Mouse (Mus musculus) thymus, postnatal 0 days (tissue): ENCODE results near the gene Epha2. TPM values are rescaled to one million over a fixed set of nuclear protein-coding genes. Genes with fewer than 3 reads are reported as not detected.

ENCODE experiments used
- DNase-seq: peaks from one replicate; pipeline ENCODE4 v3.0.0-alpha.2; 2015; ENCODE audit warnings: low spot score
- polyA plus RNA-seq: library from polyadenylated mRNA; unstranded; fragments of >200 nt; fragmentation: Nextera tagmentation; extraction: Ambion mirVana; gene quantifications from 2 replicates; pipeline ENCODE4 v1.2.1, GENCODE M21; 2015

Gene Epha2
- polyA plus RNA-seq, 1 experiment from 2014 or later, result 0.55 TPM

DNA sequence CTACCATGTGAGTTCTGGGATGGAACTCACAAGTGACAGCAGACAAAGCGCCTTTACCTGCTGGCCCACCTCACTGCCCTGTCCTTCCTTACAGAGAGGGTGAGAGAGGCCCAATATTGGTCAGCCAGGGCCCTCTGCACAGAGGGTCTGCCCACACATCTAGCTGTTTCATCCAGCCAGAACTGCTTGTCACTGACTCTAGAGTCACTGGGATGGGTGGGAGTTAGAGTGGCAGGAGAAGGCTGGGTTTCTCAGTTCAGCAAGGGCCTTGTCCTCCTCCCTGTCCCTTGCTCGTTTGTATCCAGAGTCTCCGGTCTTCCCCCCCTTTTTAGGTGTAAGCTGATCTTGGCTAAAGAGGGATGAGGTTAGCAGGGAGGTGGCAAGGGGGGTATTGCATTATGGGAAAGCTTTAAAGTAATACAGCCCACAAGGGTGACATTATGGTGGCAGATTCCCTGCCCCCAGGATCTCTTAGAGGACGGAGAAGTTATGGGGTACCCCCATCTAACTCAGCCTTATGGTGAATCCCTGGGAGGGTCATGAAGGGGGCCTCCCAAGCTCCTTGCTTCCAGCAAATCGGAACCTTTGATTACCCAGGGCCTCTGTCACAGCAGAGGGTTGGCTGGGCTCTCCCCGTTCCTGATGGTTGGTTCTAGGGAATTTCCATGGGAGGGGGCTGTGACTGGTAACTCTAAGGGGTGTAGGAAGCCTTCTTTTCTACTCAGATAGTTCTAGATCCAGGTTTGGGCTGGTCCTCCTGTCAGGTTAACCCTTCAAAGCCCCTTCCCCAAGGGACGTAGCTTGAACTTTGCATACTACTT is 2.6 kb downstream of the Epha2 start:
- DNase-seq, result no peak

DNA sequence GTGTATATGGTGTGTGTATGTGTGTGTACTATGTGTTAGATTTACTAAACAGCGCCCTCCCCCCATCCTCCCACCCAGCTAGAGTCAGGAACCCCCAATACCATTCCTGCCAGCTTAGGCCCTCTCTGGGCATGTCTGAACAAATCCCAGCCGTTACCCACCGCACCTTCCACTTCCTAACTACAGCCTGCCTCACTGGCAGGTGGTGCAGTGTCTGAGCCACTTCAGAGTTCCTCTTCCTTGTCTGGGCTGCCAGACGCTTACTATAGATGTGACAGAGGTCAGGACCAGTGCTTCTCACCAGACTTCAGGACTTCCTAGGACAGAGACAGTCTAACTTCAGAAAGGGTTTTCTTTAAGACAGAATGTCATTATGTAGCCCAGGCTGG is 3.2 kb downstream of the Epha2 start:
- DNase-seq, result no peak

DNA sequence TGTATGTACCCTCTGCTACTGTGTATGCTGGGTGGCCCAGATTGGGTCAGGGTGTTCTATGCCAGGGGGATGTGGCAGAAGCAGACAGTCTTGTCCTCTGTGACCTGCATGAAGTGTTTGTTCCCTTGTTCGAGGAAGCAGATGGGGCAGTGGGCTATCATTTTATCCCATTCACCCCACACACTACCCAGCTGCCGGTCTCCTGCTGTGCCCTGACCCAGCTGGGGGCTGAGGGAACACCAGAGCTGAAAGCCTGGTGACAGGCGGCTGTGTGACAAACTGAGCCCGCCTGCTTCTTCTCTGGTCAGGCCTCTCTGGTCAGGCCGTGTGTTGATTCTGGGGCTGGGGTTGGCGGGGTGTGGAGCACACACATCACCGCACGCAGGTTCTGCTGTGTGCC is 5.0 kb downstream of the Epha2 start:
- DNase-seq, result no peak

DNA sequence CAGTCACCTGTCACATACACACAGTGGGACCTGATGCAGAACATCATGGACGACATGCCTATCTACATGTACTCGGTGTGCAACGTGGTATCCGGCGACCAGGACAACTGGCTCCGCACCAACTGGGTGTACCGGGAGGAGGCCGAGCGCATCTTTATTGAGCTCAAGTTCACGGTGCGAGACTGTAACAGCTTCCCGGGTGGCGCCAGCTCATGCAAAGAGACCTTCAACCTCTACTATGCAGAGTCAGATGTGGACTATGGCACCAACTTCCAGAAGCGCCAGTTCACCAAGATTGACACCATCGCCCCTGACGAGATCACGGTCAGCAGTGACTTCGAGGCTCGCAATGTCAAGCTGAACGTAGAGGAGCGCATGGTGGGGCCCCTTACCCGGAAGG is 7.3 kb downstream of the Epha2 start:
- DNase-seq, result no peak

DNA sequence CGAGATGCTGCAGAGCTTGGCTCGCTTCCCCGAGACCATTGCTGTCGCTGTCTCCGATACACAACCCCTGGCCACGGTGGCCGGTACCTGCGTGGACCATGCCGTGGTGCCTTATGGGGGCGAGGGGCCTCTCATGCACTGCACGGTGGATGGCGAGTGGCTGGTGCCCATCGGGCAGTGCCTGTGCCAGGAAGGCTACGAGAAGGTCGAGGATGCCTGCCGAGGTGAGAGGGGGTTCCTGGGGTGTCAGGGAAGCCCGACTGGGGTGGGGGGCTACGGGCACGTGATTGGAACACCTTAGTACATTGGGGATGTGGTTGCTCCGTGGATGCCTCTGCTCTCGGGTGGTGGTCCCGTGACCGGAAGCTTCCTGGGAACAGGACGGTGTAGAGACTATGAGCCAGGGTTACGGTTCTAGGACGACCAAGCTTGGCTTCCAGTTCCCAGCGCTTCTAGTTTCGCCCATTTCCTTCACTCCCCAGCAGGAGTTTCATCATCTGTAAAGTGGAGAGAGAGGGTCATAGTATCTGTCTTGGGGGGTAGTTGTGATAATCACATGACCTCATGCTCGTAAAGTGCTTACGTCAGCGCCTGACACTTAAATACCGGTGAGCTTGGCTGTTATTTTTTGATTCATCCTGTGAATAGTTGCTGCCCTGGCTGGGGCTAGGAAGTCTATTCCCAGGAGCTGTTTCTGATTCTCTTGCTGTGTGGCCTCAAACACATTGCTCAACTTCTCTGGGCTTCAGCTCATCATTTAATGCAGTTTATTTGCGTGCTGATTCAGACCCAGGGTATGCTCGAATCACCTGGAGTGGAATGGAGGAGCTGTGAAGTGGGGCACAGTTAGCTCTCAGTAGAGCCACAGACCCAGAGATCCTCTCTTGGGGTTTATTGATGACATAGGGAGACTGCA is 8.1 kb downstream of the Epha2 start:
- DNase-seq, result no peak

DNA sequence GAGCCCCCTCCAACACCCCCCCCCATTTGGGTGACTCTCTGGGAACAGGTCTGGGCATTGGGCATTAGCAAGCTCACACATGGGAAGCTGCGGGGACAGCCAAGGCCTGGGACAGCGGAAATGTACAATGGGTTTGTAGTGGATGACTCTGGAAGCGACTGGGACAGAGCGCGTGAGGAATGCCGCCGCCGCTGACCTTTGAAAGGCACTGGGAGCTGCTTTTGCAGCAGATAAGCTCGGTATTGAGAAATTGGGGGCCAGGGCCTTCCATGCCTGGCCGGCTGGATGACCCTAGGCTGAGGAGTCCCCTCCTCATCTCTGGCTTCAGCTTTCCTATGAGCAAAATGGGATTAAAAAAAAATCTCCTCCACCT is 8.7 kb downstream of the Epha2 start:
- no peak for DNase-seq

DNA sequence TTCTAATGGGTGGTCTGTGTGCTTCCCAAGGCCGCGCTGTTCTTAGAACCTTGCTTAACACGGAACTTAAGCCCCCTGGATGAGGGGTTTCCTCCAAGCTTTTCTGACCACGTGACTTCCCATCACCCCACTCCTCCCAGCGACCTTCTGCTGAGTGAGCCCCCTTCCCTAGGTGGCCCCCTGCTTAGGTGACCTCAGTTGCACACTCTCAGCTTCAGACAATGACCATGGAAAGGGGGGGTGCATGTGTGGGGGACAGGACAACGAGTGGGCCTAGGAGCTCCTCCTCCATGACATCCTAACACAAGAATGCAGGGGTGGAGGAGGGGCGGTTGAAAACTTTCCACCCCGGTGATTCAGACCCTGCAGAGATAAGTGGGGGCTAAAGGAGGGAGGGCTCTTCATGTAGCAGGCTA is 9.2 kb downstream of the Epha2 start:
- no peak for DNase-seq

DNA sequence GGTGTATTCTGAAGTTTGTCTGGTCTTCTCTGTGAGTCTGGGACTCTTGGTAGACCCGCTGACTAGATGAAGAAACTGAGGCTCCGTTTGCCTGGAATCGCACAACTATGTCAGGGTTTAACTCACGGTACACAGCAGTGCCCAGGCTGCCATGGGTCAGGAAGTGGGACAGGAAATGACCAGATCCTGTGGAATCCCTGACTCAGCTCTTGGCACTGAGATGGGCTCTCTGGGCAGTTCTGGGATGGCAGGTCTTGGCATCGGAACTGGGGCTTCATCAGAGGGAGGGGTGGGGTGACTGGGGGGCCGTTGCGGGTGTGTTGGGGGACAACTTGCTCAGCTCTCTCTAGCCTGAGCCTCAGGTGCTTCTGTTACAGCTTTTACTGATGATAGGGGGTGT is 10.0 kb downstream of the Epha2 start:
- DNase-seq, result no peak

DNA sequence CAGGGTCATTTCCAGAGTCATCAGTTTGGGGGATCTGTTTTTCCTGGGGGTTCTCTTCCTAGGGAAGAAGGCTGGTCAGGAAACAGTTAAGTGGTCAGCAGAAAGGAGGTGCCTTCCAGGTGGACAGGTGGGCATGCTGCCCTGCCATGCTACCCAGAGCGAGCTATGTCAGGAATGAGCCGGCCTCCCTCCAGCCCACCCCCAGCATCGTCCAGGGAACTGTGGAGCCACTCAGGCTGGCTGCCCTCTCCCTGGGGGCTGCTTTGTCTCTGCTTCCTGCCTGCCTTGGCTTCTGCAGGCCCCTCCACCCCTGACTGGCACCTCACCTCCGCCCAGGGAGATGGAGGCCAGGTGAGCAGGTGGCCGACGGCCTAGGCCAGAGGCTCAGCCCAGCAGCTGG is 10.5 kb downstream of the Epha2 start:
- DNase-seq, result no peak

DNA sequence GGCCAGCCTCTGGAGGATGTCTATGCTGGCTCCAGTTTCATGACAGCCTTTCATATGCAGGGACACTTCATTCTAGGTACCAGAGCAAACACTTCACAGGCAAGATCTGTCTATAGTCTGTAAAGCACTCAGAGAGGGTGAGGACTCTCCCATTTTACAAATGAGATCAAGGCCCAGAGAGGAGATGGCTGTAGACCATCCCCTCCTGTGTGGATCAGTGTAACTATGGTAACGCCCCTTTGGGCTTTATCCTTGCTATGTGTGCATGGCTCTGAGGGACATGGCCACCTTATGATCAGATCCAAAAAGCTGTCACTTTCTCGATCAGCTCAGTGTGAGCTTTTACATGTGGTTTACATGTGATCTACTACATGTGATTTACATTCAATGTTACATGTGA is 10.9 kb downstream of the Epha2 start:
- DNase-seq, result no peak

DNA sequence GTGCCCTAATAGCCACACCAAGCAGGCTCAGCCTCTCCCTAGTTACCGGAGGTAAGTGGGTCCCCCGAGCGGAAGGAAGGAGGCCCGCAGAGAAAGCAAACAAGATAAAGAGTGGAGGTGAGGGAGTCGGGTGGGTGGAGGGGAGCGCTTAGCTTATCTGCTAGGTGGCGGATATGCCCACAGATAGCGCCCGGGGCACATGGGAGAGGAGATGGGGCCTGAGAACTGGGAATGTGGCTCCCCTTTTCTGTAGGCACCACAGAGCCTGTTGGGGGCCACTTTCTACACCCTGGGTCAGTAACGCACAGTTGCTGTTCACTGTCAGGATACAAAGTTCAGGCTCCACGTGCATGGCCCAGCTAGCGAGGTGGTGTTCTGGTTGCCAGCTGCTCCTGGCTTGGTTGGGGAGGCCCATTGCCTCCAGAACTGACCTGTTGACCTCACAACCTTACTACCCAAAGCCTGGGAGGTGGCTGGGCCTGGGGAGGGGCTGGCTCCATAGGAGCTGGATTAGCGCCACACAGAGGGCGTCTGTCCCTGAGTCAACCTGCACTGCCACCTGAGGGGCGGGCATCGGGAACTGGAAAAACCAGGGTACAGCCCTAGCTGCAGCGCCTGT is 11.6 kb downstream of the Epha2 start:
- DNase-seq, result no peak

DNA sequence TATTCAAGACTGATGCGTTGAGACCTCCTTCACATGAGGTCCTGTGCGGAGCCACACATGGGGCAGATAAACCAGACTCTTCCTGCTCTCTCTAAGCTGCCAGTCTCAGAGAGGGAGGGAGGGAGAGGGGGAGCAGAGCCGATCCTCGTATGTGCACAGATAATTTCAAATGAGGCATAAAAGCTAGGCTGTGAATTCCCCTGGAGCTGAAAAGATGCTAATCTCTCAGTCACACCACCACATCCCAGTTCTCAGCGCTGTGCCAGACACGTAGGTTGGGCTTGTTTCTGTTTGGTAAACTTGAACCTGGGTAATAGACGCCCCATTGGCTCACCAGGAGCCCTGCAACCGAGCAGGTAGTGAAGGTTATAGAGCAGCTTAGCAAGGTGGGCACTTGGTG is 12.4 kb downstream of the Epha2 start:
- DNase-seq, result no peak

DNA sequence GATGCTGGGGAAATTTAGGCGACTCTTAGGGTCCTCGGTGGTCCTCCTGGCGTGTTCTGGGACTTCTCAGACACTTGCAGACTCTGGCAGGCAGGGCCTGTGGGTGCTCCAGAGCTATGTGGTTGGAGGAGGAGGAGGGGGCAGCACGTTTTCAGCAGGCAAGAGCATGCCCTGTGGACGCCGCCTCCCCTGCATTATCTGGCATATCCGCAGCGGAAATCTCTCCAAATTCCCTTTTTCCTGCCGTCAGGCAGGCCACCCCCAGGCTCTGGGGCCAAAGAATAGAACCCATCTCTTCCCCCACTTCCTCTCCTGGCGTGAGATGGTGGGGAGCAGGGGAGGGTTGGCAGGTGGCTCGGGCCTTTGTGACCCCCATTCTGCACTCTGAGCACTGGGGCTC is 12.9 kb downstream of the Epha2 start:
- no peak for DNase-seq

DNA sequence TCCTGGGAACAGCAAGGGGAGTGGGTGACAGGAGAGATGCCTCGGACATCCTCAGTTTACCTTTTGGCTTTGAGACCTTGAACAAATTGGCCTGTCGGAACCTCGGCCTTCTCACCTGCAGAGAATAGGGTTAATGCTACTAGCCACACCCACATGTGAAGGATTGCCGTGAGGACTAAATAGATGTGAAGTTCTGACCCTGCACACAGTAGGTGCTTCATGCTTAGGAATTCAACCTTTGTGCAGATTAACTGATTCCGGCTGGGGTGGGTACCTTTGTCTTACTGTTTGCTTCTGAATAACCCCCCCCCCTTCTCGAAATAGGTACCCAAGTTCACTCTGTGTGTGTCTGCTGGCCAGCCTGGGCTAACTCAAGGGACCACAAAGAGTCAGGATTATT is 13.7 kb downstream of the Epha2 start:
- no peak for DNase-seq

DNA sequence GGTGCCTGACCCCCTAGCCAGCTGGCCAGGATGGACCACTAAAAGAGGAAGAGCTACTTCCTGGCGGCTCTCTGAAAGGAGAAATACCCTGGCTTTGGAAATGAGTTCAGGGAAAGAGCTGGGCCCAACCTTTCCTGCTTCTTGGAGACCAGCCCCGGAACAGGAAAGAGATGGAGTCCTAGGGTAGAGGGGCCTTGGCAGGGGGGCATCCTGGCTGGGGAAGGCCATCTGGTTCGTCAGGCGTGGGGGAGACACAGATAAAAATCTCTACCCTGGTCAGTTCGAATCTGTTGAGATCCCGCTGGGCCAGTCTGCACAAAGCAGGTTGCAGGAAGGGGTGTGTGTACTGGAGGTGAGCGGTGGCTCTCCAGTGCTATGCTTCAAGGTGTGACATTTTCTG is 15.0 kb downstream of the Epha2 start:
- DNase-seq, result no peak

DNA sequence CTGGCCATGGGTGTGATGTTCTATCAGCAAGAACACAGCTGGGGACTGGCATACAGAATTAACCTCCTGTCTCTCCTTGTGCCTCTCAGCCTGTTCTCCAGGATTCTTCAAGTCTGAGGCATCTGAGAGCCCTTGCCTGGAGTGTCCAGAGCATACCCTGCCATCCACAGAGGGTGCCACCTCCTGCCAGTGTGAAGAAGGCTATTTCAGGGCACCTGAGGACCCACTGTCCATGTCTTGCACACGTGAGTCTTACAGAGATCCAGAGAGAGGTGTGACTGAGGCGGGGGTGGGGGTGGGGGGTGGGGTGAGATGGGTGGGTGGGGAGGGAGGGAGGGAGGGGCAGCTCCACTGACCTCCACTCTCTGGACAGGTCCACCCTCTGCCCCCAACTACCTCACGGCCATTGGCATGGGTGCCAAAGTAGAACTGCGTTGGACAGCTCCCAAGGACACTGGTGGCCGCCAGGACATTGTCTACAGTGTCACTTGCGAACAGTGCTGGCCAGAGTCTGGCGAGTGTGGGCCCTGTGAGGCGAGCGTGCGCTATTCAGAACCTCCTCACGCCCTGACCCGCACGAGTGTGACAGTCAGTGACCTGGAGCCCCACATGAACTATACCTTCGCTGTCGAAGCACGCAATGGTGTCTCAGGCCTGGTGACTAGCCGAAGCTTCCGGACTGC is 15.6 kb downstream of the Epha2 start:
- no peak for DNase-seq

DNA sequence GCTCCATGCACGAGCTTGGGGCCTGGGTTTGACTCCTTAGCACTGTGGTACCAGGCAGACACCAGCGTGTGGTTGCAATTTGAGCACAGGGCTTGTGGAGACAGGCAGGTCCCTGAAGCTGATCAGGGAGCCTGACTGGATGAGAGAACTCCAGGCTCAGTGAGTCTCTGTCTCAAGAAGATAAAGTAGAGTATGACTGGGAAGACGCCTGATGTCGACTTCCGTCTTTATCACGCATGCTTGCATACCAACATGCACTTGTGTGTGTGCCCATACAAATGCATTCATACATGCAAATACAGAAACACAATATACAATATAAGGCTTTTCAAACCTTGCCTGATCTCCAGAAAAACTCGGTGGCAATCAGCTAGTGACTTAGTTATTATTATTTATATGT is 16.9 kb downstream of the Epha2 start:
- DNase-seq, result no peak

DNA sequence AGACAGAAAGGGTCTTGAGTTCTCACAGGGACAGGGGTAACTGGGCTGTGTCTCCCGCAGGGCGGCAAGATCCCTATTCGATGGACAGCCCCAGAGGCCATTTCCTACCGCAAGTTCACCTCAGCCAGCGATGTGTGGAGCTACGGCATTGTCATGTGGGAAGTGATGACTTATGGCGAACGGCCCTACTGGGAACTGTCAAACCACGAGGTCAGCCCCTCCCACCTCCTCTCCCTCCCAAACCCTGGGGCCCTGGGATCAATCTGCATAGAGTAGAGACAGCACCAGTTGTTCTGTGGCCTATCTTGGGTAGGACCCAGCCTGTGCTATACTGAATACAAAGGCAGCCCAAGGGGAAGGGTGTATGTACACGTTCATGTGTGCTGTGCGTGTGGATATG is 21.5 kb downstream of the Epha2 start:
- DNase-seq, result no peak

DNA sequence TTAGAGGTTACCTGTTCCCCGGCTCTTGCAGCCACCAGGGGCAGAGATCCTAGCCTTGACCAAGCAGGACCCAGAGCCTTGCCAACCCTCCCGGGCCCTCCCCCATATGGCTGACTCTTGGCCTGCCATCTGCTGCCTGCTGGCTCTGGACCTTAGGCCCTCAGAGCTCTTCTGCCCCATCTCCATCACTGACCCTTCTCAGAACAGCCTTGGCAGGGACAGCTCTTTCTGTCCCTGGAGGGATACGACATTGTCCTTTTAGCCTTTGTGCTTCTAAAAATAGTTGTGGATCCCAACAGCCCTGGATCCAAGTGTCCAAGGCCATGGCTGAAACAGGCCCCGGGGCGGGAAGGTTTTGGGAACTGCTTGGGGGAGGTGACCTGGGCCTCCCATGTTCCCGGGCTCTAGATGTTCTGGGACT is 23.7 kb downstream of the Epha2 start:
- no peak for DNase-seq

DNA sequence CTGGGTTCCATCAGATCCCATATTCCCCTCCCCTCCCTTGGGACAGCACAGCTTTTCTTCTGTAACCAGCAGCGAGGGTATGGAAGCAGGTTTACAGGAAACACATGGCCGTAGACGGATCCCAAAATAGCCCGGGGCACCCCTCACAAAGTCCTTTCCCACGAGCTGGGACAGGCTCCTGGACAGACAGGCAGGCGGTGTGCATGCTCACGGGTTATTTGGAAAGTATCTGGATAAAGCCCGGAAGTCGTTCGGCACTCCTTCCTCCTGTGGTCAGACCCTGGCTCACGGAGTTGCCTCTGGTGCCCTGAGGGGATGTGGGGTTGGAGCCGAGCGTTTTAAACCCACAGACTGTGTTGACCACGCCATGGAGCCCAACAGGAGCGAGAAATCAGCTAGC is 24.6 kb downstream of the Epha2 start:
- DNase-seq, result no peak

DNA sequence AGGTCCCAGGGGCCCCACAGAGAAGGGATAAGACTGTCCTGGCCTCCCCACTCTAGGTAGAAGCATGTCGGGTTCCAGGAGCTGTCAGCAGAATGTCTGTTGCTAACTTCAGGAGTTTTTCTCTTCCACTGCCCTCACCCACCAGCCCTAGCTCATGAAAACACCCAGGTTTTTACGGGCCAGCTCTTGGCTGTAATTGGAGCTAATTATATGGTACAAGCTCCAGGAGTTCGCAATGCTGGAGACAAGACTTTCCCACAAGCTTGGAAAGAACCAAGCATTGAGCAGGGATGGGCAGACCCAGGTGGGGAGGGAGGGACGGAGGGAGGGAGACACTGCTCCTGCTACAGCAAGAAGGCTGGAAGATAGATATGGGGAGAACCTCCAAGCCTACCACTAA is 26.0 kb downstream of the Epha2 start:
- no peak for DNase-seq

DNA sequence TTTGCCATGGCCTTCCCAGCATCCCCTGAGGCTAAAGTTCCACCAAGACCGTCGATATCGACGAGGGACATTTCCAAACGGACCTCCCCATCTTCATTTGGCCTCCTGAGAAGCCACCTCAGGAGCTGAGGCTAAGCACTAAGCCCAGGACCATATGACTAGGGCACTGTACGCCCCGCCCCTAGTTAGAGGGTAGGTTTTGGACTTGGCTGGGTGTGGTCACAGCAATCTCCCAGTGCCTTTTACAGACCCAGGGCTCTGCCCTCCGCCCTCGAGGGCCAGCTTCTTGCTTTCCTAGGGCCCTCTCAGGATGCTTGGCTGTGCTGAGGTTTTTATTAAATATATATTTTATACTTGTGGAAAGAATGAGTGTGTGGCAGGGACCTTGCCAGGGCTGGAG is 27.7 kb downstream of the Epha2 start:
- DNase-seq, result no peak
